Mouse (Mus musculus) C2C12 (cell line): ENCODE measurements at regions not wholly inside any gene's neighbourhood (a gene's known extent, or its start where the extent isn't known, plus 50 kb on each side); places are given as distances from the start of the nearest gene placed in this dataset.

ENCODE experiments used
- CTCF ChIP-seq: IDR thresholded peaks from one replicate; pipeline ENCODE4 v1.5.1; 2011; ENCODE audit not compliant: control insufficient read depth, insufficient read depth, insufficient read length
- MAX ChIP-seq: IDR thresholded peaks from one replicate; pipeline ENCODE4 v1.6.1; 2011; ENCODE audit warnings: mild to moderate bottlenecking, control low read depth
- MYOD1 ChIP-seq: IDR thresholded peaks from one replicate; pipeline ENCODE4 v1.6.1; 2011; ENCODE audit warnings: low read depth; ENCODE audit not compliant: control insufficient read depth, insufficient read length
- USF1 ChIP-seq: IDR thresholded peaks from one replicate; pipeline ENCODE4 v1.6.1; 2011; ENCODE audit warnings: low read depth, mild to moderate bottlenecking, control low read depth, moderate library complexity

DNA sequence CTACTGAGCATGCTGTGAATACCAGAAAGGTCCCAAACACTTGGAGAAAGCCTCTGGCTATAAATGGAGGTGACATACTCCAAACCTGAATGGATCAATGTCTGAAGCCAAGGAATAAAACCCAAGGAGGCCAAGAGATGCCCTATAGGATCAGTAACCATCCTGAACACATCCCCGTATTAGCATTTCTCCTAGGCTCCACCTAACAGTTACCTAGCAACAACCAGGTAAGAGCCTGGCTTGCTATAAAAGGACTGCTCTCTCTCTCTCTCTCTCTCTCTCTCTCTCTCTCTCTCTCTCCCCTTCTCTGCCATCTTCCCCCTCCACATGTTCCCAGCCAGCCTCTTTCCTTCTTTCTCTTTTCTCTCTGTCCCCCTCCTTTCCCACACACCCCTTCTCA is 1452.7 kb downstream of the Slc22a22 start:
- TF ChIP-seq CTCF: no peak
- no peak for TF ChIP-seq MAX
- no peak for TF ChIP-seq MYOD1
- TF ChIP-seq USF1: no peak
